Mouse (Mus musculus): ENCODE measurements around the gene Gm16430.
"Not testable (repeated sequence)": the region's sequence is repeated elsewhere in the genome, so short reads cannot be mapped to it uniquely, and the experiment has no call there.

DNA sequence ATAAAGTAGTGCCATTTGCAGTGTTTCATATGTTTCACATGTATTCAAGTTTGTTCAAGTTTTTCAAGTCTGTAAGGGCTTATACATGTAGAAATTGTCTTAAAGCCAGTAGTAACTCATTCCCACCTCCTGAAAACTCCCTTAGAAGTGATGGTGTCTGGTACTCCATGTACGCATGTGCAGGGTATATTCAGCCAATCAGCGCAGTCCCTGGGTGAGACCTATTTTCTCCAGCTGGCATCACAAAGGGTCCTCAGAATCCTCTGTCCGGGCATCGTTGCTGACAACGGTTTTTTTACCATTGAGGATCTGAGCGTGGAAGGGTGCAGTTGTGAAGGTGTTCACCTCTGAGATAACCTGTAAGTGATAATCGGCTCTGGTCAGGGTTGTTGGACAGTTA, at the start of gene Gm16430:
- TF ChIP-seq CTCF (IDR thresholded peaks at IDR 0.05; ENCODE audit: control insufficient read depth, insufficient read depth, insufficient replicate concordance, low read depth, low read length); POLR2A (IDR thresholded peaks at IDR 0.05; ENCODE audit: control insufficient read depth, low read depth, low read length): not testable (repeated sequence)

Data from testis, adult 2 months (tissue).